Mouse (Mus musculus): ENCODE data around the gene Mast4.
A peak's percentile ranks its signal among the peaks of the same experiment; 100 is the strongest.

The Mast4 gene

DNA sequence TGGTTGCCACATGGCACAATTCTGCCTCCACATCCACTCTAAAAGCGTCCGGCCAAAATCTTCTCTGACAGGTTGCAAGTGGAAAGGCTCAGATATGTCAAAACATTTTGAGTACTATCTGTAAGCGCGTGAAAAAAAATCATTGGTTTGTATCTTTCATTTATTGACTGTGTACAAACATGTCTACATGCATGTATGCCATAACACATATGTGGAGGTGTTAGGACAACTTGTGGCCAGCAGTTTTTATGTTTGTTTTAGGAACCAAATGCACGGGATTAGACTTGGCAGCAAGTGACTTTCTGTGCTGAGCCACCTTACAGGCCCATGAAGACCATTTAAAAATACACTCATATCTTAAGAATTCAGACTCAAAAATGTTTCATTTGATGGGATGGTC, 206.7 kb downstream of the Mast4 start:
- no peak for DNase-seq (ENCODE audit: low read depth, low spot score)

- DNase-seq (ENCODE audit: low read depth, low spot score): no peak
Observed at GRCm38 (mm10) chr13:103123716-103124115, 210.6 kb downstream of the Mast4 start.

DNA sequence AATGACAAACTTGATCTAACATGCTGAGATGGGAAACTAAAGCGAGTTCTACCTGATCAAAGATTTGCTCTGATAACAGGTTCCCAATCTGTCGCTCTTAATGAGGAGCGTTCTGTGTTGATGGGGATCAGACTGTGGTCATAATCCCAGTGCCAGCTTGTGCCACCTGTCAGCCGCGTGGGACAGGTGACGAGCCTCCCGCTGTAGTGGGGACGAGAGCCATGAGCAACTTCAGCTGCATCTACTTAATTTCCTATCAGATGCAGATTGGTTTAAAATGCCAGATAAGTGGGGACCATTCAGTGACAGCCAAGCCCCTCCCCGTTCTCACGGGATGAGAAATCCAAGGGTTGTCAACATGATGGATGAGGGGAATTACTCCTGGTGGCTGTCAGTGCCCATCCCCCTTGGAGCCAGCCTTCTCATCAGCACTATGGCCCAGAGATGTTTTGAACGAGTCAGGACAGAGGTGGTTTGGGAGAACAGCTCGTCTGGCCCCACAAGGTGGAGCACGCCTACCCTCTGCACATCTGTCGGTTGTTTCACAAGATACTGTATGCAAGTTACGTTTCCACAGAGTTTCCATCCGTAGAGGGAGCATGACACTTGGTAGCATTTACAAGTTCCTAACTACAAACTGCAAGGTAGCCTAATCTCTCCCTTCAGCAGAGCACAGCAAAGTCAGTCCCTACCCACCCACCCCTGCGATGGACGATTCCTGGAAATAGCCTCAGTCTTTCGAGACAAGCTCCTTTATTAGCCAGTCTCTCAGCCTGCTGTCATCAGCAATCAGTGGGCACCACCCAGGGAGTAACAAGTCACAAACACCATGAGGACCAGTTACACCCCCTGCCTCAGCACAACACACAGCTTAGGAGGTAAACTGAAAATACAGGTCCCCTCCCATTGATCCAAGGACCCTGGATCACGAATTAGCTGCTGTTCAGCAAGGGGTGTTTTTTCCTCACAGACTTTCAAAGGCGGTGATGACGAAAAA, 212.2 kb downstream of the Mast4 start:
- DNase-seq (ENCODE audit: low read depth, low spot score): no peak

GRCm38 (mm10) chr13:103120669-103121131, 213.6 kb downstream of the Mast4 start:
- DNase-seq (ENCODE audit: low read depth, low spot score): no peak

GRCm38 (mm10) chr13:103119728-103120127, 214.6 kb downstream of the Mast4 start:
- DNase-seq (ENCODE audit: low read depth, low spot score): no peak

- DNase-seq (ENCODE audit: low read depth, low spot score): no peak
Observed at GRCm38 (mm10) chr13:103115116-103115515, 219.2 kb downstream of the Mast4 start.

- no peak for DNase-seq (ENCODE audit: low read depth, low spot score)
Observed at GRCm38 (mm10) chr13:103114274-103114673, 220.0 kb downstream of the Mast4 start.

DNA sequence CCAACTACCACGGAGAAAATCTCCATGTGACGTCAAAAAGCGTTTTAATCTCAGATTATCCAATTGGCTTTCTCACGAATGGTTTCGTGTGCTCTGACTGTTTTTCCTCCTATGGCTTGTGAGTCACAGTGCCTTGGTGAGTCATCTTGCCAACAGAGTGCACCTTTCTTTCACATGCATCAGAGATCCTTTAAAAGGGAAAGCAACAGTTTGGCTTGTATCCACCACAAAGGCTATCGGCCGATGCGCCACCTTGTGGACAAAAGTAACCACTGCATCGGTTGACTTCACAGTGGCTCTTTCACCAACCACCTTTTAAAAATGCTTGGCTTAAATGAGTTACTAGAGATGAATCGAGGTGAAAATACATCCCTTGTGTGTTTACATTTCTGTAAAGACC, 224.4 kb downstream of the Mast4 start:
- peak; percentile 45 for DNase-seq (ENCODE audit: low read depth, low spot score)

DNA sequence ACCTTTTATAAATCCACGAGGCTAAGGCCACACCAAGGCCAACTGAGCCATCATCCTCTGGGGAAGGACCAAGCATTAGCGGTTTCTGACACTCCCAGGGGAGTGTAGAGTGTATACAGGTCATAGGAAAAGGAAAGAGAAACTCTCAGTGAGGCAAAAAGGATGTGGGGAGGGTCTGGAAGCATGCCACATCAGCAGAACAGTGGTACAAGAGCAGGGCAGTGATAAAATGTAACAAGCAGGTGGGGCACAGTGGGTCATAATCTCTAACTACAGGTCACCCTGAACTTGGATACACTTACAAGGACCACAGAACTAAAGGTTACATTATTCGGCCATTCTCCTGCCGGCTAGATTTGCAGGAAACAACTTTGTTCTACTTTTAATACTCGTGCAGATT, 226.9 kb downstream of the Mast4 start:
- no peak for DNase-seq (ENCODE audit: low read depth, low spot score)

GRCm38 (mm10) chr13:103102598-103102997, 231.7 kb downstream of the Mast4 start:
- DNase-seq (ENCODE audit: low read depth, low spot score): no peak

DNA sequence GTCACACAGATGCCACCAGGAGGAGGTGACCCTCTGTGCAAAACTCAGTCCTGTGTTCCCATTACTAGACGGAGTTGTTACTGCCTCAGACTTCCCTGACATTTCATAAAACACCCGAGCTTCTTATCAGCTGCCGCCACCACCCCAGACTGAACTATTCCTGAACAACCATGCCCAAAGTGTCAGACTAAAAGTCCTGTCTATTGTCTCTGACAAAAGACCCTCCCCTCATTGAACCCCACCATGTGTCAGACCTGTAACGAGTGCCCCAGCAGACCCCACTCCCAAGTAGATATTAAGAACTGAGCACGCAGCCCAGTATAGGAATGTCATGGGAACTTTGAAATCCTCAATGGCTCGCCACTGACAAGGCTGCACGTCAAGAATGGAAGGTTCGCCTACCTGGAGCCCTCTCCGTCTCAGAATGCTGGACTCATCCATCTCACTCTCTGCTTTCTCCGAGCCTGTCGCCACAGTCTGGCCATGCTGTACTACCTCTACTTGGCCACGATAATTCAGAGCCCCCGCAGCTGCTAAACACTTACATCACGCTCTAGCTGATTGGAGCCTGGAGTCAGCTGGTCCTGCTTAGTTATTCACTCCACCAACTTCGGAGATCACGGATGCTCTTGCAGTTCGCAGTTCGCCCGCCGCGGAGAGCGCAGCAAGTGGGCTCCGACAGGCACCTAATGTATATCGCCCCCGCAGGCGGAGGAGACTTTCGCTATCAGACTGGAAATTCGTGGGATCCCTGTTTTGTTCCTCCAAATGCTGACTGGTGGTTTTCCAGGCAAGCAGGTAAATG, 237.7 kb downstream of the Mast4 start:
- peak; percentile 41 for DNase-seq (ENCODE audit: low read depth, low spot score)

DNA sequence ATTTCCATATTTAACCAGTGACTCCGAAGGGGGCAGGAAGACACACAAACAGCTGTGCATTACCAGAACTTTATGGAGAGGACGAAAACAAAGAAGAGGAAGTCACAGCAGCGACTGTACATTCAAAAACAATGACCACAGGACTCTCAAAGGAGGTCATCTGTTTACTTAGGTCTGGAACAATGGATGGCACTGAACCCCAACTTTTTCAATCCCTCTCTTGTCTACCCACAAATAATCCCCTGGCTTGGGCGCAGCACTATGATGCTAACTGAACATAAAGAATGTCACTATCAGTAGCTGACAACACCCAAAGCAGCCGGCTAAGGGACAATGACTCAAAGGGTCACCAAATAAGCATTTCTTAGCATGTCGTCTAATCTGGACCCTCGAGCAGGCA, 238.8 kb downstream of the Mast4 start:
- DNase-seq (ENCODE audit: low read depth, low spot score): no peak

GRCm38 (mm10) chr13:103094595-103094994, 239.7 kb downstream of the Mast4 start:
- no peak for DNase-seq (ENCODE audit: low read depth, low spot score)

DNA sequence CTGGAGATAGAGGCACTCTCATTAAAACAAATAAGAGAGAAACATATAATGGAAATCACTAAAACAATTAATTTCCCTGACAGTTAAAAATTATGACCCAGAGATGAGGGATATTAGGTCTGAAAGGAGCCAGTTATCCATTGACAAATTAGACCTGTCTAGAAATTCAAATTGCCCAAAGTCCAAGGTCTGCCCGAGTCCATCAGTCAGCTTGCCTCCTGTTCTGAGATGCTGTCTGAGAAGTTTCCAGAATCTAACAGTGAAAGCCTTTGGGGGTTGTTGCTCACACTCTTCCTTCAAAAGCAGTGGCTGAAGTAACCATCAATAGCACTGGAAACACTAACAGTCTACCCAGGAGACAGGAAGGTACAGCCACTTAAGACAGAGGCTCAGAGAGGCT, 240.6 kb downstream of the Mast4 start:
- no peak for DNase-seq (ENCODE audit: low read depth, low spot score)

DNA sequence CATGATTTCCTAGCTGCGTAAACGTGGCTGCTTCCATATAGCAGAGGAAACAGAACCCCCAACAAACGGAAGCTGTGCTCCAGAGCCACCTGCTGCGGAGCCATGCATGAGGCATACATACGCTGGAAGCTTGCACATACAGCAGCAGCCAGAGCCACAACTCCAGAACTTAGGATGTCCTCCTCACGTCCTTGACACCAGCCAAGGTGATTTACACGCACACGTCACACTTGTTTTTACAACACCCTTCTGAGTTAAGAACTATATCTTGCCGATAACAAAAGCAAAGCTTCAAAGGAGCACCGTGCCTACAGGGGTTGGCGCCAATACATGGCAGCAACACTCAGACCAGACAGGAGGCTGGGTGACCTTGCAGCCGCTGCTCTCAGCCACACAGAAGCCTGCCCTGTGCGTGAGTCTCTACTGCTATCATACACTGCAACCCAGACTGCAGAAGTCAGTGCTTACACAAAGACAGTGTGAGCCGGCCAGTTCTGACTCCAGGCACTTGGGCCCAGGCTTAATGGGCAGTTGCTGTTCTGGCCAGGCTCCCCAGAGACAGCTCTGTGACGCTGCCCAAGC, 248.7 kb downstream of the Mast4 start:
- DNase-seq (ENCODE audit: low read depth, low spot score): no peak

- no peak for DNase-seq (ENCODE audit: low read depth, low spot score)
Observed at GRCm38 (mm10) chr13:103082891-103083290, 251.4 kb downstream of the Mast4 start.

GRCm38 (mm10) chr13:103079806-103080205, 254.5 kb downstream of the Mast4 start:
- DNase-seq (ENCODE audit: low read depth, low spot score): no peak

DNA sequence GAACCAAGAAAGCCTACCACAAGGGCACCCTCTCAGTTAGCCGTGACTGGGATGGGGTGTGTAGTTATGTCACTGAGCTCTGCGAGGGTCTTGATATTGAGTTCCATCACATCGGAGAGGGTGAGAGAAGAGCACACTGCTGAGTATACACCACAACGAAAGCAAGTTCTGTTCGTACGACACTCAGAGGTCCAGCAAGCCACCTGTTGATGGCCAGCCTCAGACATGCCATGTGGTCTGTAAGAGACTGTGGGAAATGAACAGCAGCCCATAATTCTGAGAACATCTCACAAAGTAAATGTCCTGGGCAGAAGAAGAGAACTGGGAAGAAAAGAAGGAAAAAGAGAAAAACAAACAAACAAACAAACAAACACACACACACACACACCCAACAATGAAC, 255.5 kb downstream of the Mast4 start:
- no peak for DNase-seq (ENCODE audit: low read depth, low spot score)

- no peak for DNase-seq (ENCODE audit: low read depth, low spot score)
Observed at GRCm38 (mm10) chr13:103073461-103073860, 260.8 kb downstream of the Mast4 start.

GRCm38 (mm10) chr13:103071783-103072182, 262.5 kb downstream of the Mast4 start:
- no peak for DNase-seq (ENCODE audit: low read depth, low spot score)

- DNase-seq (ENCODE audit: low read depth, low spot score): no peak
Observed at GRCm38 (mm10) chr13:103067581-103068166, 266.6 kb downstream of the Mast4 start.

GRCm38 (mm10) chr13:103065437-103065836, 268.9 kb downstream of the Mast4 start:
- no peak for DNase-seq (ENCODE audit: low read depth, low spot score)
